Mouse (Mus musculus): ENCODE data around the gene Hbq1b. TPM values are rescaled to one million over a fixed set of nuclear protein-coding genes. Genes with fewer than 3 reads are reported as not detected.
"Not testable (repeated sequence)": the region's sequence is repeated elsewhere in the genome, so short reads cannot be mapped to it uniquely, and the experiment has no call there.

The Hbq1b gene
- polyA plus RNA-seq (2015; fragmentation: Nextera tagmentation; extraction: Ambion mirVana), result 158 and 159 TPM in 2 replicates

DNA sequence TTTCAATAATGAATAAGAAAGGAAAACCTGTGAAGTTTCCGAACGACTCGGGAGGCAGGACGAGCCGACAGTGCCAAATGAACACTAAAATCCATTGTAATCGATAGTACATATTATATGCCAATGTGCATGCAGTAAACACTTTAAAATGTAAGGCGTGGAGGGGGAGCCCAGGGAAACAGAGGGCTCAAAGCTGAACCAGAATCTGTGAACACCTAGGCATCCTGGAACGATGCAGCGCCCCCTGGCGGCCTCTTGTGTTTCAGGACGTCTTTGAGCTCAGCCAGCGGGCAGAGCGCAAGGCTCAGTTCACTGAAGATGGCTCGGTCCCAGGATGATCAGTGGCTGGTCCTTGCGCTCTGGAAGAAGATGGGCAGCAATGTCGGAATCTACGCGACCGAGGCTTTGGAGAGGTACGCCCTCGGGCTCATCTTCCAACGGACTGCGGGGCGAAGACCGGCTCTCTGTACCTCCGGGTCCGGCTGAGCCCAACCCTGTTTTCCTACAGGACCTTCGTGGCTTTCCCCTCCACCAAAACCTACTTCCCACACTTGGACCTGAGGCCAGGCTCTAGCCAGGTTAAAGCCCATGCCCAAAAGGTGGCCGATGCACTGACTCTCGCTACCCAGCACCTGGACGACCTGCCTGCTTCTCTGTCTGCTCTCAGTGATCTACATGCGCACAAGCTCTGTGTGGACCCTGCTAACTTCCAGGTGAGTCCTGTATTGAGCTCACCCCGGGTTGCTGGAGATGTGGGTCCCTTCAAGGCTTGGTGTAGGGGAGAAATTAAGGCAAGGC, at the start of gene Hbq1b:
Gene Hbq1b (plus strand): TSS at position 271 of the 798 bp plus-strand sequence.
- 13% methylated on average over 30 of the region's 33 CpGs for WGBS (ENCODE audit: insufficient replicate concordance)
- H3K36me3 ChIP-seq (ENCODE audit: control insufficient read depth, insufficient read depth); H3K27me3 ChIP-seq (ENCODE audit: control insufficient read depth, insufficient read depth, low read depth, low read length); H3K9me3 ChIP-seq (replicated peaks; ENCODE audit: control insufficient read depth, low read length); ATAC-seq (ENCODE audit: low read depth): not testable (repeated sequence)
- H3K4me1 ChIP-seq (ENCODE audit: control insufficient read depth, low read depth, low read length), result peaks cover 28% of the 10 kb centered on the region
- H3K27ac ChIP-seq (ENCODE audit: low read length), result peak within 1 kb of the TSS; percentile 98
- H3K4me3 ChIP-seq (ENCODE audit: low read depth, low read length), result peak within 1 kb of the TSS; percentile 65
- peak within 1 kb of the TSS; percentile 63 for H3K9ac ChIP-seq (ENCODE audit: low read depth, low read length)
- H3K4me2 ChIP-seq (ENCODE audit: low read depth, low read length), result peak within 1 kb of the TSS; percentile 39

DNA sequence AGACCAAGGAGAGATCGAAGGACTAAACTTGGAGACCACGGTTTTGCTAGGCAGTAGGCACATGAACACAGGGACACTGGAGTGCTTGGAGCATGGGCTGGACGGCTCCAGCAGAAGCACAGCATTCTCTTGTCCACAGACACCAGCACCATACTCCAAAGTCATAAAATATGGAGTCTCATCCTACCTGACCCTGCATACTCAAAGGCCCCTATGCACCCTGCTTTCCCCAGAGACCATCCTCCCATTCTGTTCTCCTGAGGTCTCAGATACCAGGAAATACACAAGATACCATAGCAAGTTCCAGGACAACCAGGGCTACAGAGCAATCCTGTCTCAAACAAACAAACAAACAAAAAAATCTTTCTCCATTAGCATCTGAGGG, 49.4 kb upstream of the Hbq1b start:
- peaks cover 54% of the 10 kb centered on the region for H3K4me1 ChIP-seq (ENCODE audit: control insufficient read depth, low read depth, low read length)
- peaks cover 69% of the 10 kb centered on the region for H3K36me3 ChIP-seq (ENCODE audit: control insufficient read depth, insufficient read depth)
- H3K4me2 ChIP-seq (ENCODE audit: low read depth, low read length), result no peak overlapping the region
- H3K27ac ChIP-seq (ENCODE audit: low read length), result peak overlapping the region; percentile 99
- peak overlapping the region; percentile 59 for H3K9ac ChIP-seq (ENCODE audit: low read depth, low read length)
- no peaks in the 10 kb centered on the region for H3K27me3 ChIP-seq (ENCODE audit: control insufficient read depth, insufficient read depth, low read depth, low read length)
- no peak overlapping the region for H3K4me3 ChIP-seq (ENCODE audit: low read depth, low read length)
- ATAC-seq (ENCODE audit: low read depth), result no peak
- no peaks in the 10 kb centered on the region for H3K9me3 ChIP-seq (replicated peaks; ENCODE audit: control insufficient read depth, low read length)
- WGBS (ENCODE audit: insufficient replicate concordance), result 82% methylated on average over 3 of the region's 3 CpGs

DNA sequence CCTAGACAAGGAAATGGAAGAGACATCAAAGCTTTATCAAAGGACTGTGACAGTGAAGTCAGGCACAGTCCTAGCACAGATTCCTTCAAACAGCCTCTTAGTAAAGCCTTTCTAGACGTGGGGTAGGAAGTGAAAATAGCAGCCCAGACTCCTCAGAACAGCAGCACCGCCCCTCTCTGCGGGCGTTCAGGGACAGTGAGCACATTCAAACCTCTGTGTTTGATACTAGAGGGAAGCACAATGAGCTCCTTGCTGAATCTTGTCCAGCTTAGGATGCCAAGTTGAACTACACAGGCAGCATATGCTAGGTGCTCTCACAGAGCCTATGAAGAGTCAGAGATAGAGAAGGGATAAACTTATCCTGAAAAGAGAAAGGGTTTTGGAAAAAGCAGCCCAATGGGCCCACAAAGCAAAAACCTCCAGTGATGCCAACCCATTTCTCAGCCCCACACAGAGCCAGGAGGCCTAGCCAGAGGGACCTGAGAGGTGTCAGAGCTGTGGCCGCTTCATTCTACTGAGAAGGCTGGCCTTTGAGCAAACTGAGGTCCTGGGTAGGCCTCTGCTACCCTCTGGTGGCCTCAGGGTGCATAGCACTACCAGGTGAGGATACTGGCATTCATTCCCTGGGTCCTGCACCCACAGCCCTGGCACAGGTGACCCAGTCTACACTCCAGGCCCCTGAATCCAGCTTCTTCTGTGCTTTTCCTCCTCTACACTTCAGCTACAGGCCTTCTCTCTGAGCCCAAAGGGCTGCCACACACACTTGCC, 48.5 kb upstream of the Hbq1b start:
- peak overlapping the region; percentile 99 for H3K27ac ChIP-seq (ENCODE audit: low read length)
- no peaks in the 10 kb centered on the region for H3K27me3 ChIP-seq (ENCODE audit: control insufficient read depth, insufficient read depth, low read depth, low read length)
- H3K4me2 ChIP-seq (ENCODE audit: low read depth, low read length), result peak overlapping the region; percentile 35
- peaks cover 62% of the 10 kb centered on the region for H3K36me3 ChIP-seq (ENCODE audit: control insufficient read depth, insufficient read depth)
- no peaks in the 10 kb centered on the region for H3K9me3 ChIP-seq (replicated peaks; ENCODE audit: control insufficient read depth, low read length)
- 72% methylated on average over 5 of the region's 5 CpGs for WGBS (ENCODE audit: insufficient replicate concordance)
- H3K4me3 ChIP-seq (ENCODE audit: low read depth, low read length), result peak overlapping the region; percentile 1; the same call in 1 of the 2 replicates
- peak; percentile 56 for ATAC-seq (ENCODE audit: low read depth)
- peaks cover 63% of the 10 kb centered on the region for H3K4me1 ChIP-seq (ENCODE audit: control insufficient read depth, low read depth, low read length)
- peak overlapping the region; percentile 59 for H3K9ac ChIP-seq (ENCODE audit: low read depth, low read length)

DNA sequence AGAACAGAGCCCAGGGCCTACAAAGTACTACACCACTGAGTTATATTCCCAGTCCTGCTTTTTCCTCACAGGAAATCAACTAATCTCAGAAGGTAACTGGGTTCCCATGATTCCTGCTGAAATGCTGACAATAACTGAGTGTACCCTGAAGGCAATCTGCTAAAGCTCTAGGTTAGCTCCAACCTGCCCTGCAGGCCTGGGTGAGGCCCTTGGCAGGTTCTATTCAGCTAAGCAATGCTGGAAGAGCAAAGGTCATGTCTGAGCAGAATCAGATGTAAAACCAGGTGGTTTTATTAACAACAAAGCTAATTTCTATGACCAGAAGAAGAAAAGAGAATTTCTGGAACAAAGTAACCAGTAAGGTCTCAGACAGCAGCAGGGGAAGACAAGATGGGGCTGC, 45.4 kb upstream of the Hbq1b start:
- Histone ChIP-seq H3K27ac (ENCODE audit: low read length) (peak overlapping the region; percentile 99), H3K4me1 (ENCODE audit: control insufficient read depth, low read depth, low read length) (peaks cover 88% of the 10 kb centered on the region), H3K4me2 (ENCODE audit: low read depth, low read length) (no peak overlapping the region), H3K27me3 (ENCODE audit: control insufficient read depth, insufficient read depth, low read depth, low read length) (no peaks in the 10 kb centered on the region), H3K4me3 (ENCODE audit: low read depth, low read length) (no peak overlapping the region), H3K9me3 (replicated peaks; ENCODE audit: control insufficient read depth, low read length) (no peaks in the 10 kb centered on the region), H3K9ac (ENCODE audit: low read depth, low read length) (peak overlapping the region; percentile 73), H3K36me3 (ENCODE audit: control insufficient read depth, insufficient read depth) (peaks cover 33% of the 10 kb centered on the region)
- no peak for ATAC-seq (ENCODE audit: low read depth)

DNA sequence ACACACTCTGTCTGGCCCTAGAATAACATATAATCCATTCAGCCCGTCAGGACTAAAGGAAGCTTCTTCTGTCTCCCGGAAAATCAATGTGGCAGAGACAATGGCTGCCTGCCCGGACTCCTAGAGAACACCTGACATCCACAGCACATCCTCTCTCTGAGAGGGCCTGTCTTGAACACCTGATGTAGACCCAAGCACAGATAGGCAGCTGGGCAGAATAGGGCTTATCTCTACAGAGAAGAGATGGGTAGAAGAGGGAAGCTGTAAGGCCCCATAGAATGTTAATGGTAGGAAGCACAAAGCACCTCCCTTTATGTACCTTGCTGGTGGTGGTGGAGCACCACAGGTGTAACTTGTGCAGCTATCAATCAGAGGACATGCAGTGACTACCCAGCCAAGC, 44.6 kb upstream of the Hbq1b start:
- H3K36me3 ChIP-seq (ENCODE audit: control insufficient read depth, insufficient read depth), result peaks cover 25% of the 10 kb centered on the region
- 71% methylated on average over 3 of the region's 3 CpGs for WGBS (ENCODE audit: insufficient replicate concordance)
- ATAC-seq (ENCODE audit: low read depth), result no peak
- H3K4me1 ChIP-seq (ENCODE audit: control insufficient read depth, low read depth, low read length), result peaks cover 88% of the 10 kb centered on the region
- H3K27ac ChIP-seq (ENCODE audit: low read length), result peak overlapping the region; percentile 99
- H3K9me3 ChIP-seq (replicated peaks; ENCODE audit: control insufficient read depth, low read length), result no peaks in the 10 kb centered on the region
- peak overlapping the region; percentile 32; the same call in 1 of the 2 replicates for H3K4me2 ChIP-seq (ENCODE audit: low read depth, low read length)
- H3K9ac ChIP-seq (ENCODE audit: low read depth, low read length), result peak overlapping the region; percentile 73
- no peak overlapping the region for H3K4me3 ChIP-seq (ENCODE audit: low read depth, low read length)
- no peaks in the 10 kb centered on the region for H3K27me3 ChIP-seq (ENCODE audit: control insufficient read depth, insufficient read depth, low read depth, low read length)

DNA sequence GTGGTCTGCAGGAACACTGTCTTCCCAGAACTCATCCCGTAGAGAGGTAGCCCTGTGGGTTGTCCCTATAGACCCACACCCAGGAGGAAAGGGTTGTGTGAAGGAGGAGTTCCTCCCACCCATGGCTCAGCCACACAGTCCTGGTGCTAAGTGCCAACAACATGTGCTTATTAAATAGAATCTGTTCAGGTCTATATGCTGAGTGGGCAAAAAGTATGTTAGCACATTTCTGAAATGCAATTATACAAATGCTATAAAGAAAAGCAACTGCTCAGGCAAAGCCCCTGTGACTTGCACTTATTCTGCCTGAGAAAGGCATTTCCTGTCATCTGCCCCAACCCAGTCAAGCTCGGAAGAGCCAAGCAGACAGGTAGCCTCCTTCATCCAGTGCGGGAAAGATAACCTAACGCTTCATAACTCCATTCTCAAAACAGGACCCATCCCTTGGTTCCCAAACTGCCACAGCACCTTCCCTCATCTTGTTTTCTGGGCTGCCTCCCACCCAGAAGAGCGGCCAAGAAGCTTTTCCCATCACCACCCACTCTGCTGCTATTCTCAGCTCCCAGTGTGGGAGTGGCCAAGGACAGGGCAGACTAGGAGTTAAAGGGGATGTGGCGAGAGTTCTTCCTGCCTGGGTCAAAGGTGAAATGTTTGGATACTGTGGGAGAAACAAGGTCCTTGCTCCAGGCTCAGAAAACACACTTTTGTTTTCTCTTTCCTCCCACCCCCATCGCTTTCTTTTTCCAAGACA, 43.4 kb upstream of the Hbq1b start:
- Histone ChIP-seq H3K4me2 (ENCODE audit: low read depth, low read length) (peak overlapping the region; percentile 32; the same call in 1 of the 2 replicates), H3K27ac (ENCODE audit: low read length) (peak overlapping the region; percentile 99), H3K4me1 (ENCODE audit: control insufficient read depth, low read depth, low read length) (peaks cover 87% of the 10 kb centered on the region), H3K9ac (ENCODE audit: low read depth, low read length) (peak overlapping the region; percentile 73), H3K4me3 (ENCODE audit: low read depth, low read length) (no peak overlapping the region), H3K36me3 (ENCODE audit: control insufficient read depth, insufficient read depth) (peaks cover 22% of the 10 kb centered on the region), H3K27me3 (ENCODE audit: control insufficient read depth, insufficient read depth, low read depth, low read length) (no peaks in the 10 kb centered on the region), H3K9me3 (replicated peaks; ENCODE audit: control insufficient read depth, low read length) (no peaks in the 10 kb centered on the region)
- no peak for ATAC-seq (ENCODE audit: low read depth)
- WGBS (ENCODE audit: insufficient replicate concordance), result 73% methylated on average over 7 of the region's 7 CpGs

DNA sequence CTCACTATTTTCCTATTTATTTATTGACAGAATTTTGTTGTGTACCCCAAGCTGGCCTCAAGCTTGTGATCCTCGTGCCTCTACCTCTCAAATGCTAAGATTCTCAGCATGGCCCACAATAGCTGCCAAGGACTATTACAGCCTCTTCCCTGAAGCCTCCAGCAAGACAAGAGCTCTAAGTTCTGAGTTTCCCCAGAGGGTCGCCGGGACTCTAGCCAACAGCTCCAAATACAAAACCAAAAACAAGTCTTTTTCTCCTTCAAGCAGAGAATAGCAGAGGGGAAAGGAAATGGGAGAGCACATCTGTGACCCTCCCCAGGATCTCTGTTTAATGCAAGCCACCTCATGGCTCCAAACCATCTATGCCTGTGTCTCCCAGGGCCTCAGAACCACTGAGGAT, 42.7 kb upstream of the Hbq1b start:
- Histone ChIP-seq H3K9me3 (replicated peaks; ENCODE audit: control insufficient read depth, low read length) (no peaks in the 10 kb centered on the region), H3K27ac (ENCODE audit: low read length) (peak overlapping the region; percentile 99), H3K36me3 (ENCODE audit: control insufficient read depth, insufficient read depth) (peaks cover 19% of the 10 kb centered on the region), H3K27me3 (ENCODE audit: control insufficient read depth, insufficient read depth, low read depth, low read length) (no peaks in the 10 kb centered on the region), H3K9ac (ENCODE audit: low read depth, low read length) (peak overlapping the region; percentile 73), H3K4me3 (ENCODE audit: low read depth, low read length) (no peak overlapping the region), H3K4me2 (ENCODE audit: low read depth, low read length) (0 out of 2 replicates have a peak overlapping the region, but pooled peaks have one; percentile 30), H3K4me1 (ENCODE audit: control insufficient read depth, low read depth, low read length) (peaks cover 87% of the 10 kb centered on the region)
- ATAC-seq (ENCODE audit: low read depth), result no peak
- WGBS (ENCODE audit: insufficient replicate concordance), result 70% methylated on average over 3 of the region's 3 CpGs

DNA sequence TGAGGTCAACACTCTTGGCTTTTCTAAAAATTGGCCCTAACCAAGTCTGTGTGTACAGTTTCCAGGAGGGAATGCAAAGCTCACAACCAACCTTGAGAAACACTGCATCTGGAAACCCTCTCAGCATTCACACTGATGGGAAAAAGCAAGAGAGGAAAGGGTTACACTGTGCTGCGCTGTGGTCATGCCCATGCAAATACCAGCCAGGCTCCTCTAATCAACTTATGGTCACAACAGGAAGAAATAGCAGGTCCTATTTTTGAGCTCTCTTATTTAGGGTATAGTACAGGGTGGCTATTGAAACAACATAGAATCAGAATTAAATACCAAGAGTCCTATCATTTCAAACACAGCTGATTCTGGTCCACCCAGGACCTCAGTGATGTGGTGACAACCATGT, 42.1 kb upstream of the Hbq1b start:
- Histone ChIP-seq H3K27ac (ENCODE audit: low read length) (peak overlapping the region; percentile 99), H3K36me3 (ENCODE audit: control insufficient read depth, insufficient read depth) (peaks cover 21% of the 10 kb centered on the region), H3K9me3 (replicated peaks; ENCODE audit: control insufficient read depth, low read length) (no peaks in the 10 kb centered on the region), H3K27me3 (ENCODE audit: control insufficient read depth, insufficient read depth, low read depth, low read length) (no peaks in the 10 kb centered on the region), H3K4me2 (ENCODE audit: low read depth, low read length) (peak overlapping the region; percentile 61), H3K4me1 (ENCODE audit: control insufficient read depth, low read depth, low read length) (peaks cover 89% of the 10 kb centered on the region), H3K4me3 (ENCODE audit: low read depth, low read length) (no peak overlapping the region), H3K9ac (ENCODE audit: low read depth, low read length) (peak overlapping the region; percentile 73)
- ATAC-seq (ENCODE audit: low read depth), result no peak
- 52% methylated on average over 1 of the region's 1 CpGs for WGBS (ENCODE audit: insufficient replicate concordance)

All from liver, embryonic 16.5 days (tissue).